Mouse (Mus musculus) ES-Bruce4 (cell line): ENCODE results near the gene Ncor2.
A peak's percentile ranks its signal among the peaks of the same experiment; 100 is the strongest.
"Not testable (repeated sequence)": the region's sequence is repeated elsewhere in the genome, so short reads cannot be mapped to it uniquely, and the experiment has no call there.

ENCODE experiments used
- CTCF ChIP-seq: IDR thresholded peaks from one replicate; pipeline ENCODE4 v1.8.1; 2011; ENCODE audit warnings: low read depth, low read length
- EP300 ChIP-seq: IDR thresholded peaks from 2 replicates; pipeline ENCODE4 v1.6.1; 2011; ENCODE audit warnings: low read depth, low read length; ENCODE audit not compliant: insufficient read depth

DNA sequence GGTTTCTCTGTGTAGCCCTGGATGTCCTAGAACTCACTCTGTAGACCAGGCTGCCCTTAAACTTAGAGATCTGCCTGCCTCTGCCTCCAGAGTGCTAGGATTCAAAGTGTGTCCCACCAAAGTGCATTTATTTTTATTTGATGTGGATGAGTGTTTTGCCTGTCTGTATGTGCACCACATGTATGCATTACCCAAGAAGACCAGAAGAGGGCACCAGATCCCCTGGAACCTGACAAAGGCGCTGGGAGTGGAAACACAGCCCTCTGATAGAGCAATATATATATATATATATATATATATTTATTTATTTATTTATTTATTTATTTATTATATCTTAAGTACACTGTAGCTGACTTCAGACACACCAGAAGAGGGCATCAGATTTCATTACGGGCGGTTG, 25.9 kb upstream of the Ncor2 start:
- peak; percentile 27 for TF ChIP-seq CTCF
- TF ChIP-seq EP300: not testable (repeated sequence)
